Mouse (Mus musculus): ENCODE results near the gene Ctsz.

- no peak for TF ChIP-seq CTCF (IDR thresholded peaks at IDR 0.05; ENCODE audit: extremely low read depth, insufficient read depth, low read length)
- no peak for TF ChIP-seq POLR2A (IDR thresholded peaks at IDR 0.05; ENCODE audit: extremely low read depth, insufficient read depth, low read length)
Observed at GRCm38 (mm10) chr2:174444359-174444758, 5.5 kb upstream of the Ctsz start.
